In the genomic region with DNA sequence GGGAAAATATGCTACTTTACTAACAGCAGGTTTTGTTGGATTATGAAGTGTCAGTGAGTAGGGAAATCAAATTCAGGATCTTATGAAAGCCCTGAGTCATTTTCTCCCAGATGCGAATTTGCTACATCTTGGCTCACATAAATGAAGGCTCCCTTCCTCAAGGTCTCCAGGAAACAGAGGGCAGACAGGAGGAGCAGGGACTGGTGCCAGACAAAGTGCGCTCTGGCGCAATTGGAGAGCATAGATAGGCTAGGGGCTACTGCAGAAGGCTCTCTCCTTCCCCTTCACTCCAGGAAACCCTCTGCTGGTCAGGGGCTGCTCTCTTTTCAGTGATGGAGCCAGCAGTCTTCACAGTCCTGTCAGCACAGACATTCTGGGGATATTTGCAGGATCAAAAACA, we compare ENCODE assay signal across 9 mouse cellular contexts.
DNase-seq lines count a peak whose midpoint lies in the region; ATAC-seq and TF ChIP-seq lines count a peak whose summit lies in the region.
"Had no signal": no experiment of that assay in that cellular context is flagged by ENCODE, and none has a peak within 500 bp of the region (broad histone marks: within the 10 kb centered on the region; RNA-seq: fewer than 3 reads in every experiment).

No protein-coding gene starts in this region.

- DNase-seq in heart, postnatal 36 days, result no peak
- DNase-seq in adrenal gland, postnatal 14 days, result peak; percentile 79
- peak; percentile 58 for DNase-seq in kidney, adult 2 months
- DNase-seq in lung, postnatal 0 days (ENCODE audit: low spot score), result peak; percentile 53
- no peak for DNase-seq in hindbrain, embryonic 14.5 days (ENCODE audit: low spot score)
- no peak for DNase-seq in left cerebral cortex, postnatal 36 days (ENCODE audit: low spot score in 2 of 2)
- no peak for DNase-seq in right cerebral cortex, postnatal 36 days (ENCODE audit: low spot score in 2 of 2)
- DNase-seq: thymus, postnatal 36 days had no signal

- no peaks in the 10 kb centered on the region for H3K9me3 ChIP-seq in heart, embryonic 13.5 days
- no peaks in the 10 kb centered on the region for H3K9me3 ChIP-seq in lung, postnatal 0 days (ENCODE audit: low read length)
- no peaks in the 10 kb centered on the region for H3K9me3 ChIP-seq in hindbrain, embryonic 14.5 days (ENCODE audit: control insufficient read depth, low read length)

- TF ChIP-seq POLR2A in kidney, adult 2 months (IDR thresholded peaks at IDR 0.05; ENCODE audit: low read depth, low read length), result no peak

- H3K27ac ChIP-seq in heart, embryonic 13.5 days (replicated peaks), result peak overlapping the region; percentile 90
- no peak overlapping the region for H3K27ac ChIP-seq in kidney, adult 2 months (ENCODE audit: insufficient read depth, low read depth, low read length)
- peak overlapping the region; percentile 95 for H3K27ac ChIP-seq in lung, postnatal 0 days (ENCODE audit: low read length)
- no peak overlapping the region for H3K27ac ChIP-seq in hindbrain, embryonic 14.5 days

- no peak for TF ChIP-seq CTCF in kidney, adult 2 months (conservative IDR thresholded peaks at IDR 0.05; ENCODE audit: insufficient read depth, insufficient read length, low read depth, low read length)
- 0 out of 2 replicates have a peak, but pooled peaks have one; percentile 5 for TF ChIP-seq CTCF in lung, postnatal 0 days (IDR thresholded peaks at IDR 0.05)

- no peak overlapping the region for H3K4me3 ChIP-seq in heart, embryonic 13.5 days
- H3K4me3 ChIP-seq in kidney, adult 2 months (ENCODE audit: insufficient read depth, low read depth, low read length), result no peak overlapping the region
- no peak overlapping the region for H3K4me3 ChIP-seq in lung, postnatal 0 days (ENCODE audit: low read depth, low read length)
- H3K4me3 ChIP-seq in hindbrain, embryonic 14.5 days (replicated peaks; ENCODE audit: low read length), result no peak overlapping the region

- H3K27me3 ChIP-seq in heart, embryonic 13.5 days (replicated peaks), result no peaks in the 10 kb centered on the region
- no peaks in the 10 kb centered on the region for H3K27me3 ChIP-seq in kidney, adult 2 months (replicated peaks; ENCODE audit: control insufficient read depth, insufficient read depth, low read length)
- H3K27me3 ChIP-seq in lung, postnatal 0 days (replicated peaks; ENCODE audit: insufficient read depth, low read length), result no peaks in the 10 kb centered on the region
- H3K27me3 ChIP-seq in hindbrain, embryonic 14.5 days (ENCODE audit: control insufficient read depth, insufficient read depth, low read length), result no peaks in the 10 kb centered on the region

- no peak for TF ChIP-seq EP300 in lung, postnatal 0 days (IDR thresholded peaks at IDR 0.05)

- WGBS in heart, embryonic 13.5 days, result 32% methylated on average over 3 of the region's 3 CpGs
- WGBS in kidney, adult 2 months, result 25% methylated on average over 3 of the region's 3 CpGs
- 9% methylated on average over 3 of the region's 3 CpGs for WGBS in lung, postnatal 0 days
- WGBS in hindbrain, embryonic 14.5 days, result 54% methylated on average over 3 of the region's 3 CpGs

- peaks cover 25% of the 10 kb centered on the region for H3K4me1 ChIP-seq in heart, embryonic 13.5 days
- peaks cover 18% of the 10 kb centered on the region for H3K4me1 ChIP-seq in kidney, adult 2 months (ENCODE audit: control insufficient read depth, insufficient read depth, low read length)
- peaks cover 9% of the 10 kb centered on the region; the same call in 1 of the 2 replicates for H3K4me1 ChIP-seq in lung, postnatal 0 days (ENCODE audit: insufficient read depth, low read depth, low read length)
- H3K4me1 ChIP-seq in hindbrain, embryonic 14.5 days (replicated peaks; ENCODE audit: control insufficient read depth, insufficient read depth, low read length), result peaks cover 12% of the 10 kb centered on the region

- H3K36me3 ChIP-seq in heart, embryonic 13.5 days, result no peaks in the 10 kb centered on the region
- no peaks in the 10 kb centered on the region for H3K36me3 ChIP-seq in kidney, adult 2 months (ENCODE audit: control insufficient read depth, insufficient read depth, low read length)
- H3K36me3 ChIP-seq in lung, postnatal 0 days (ENCODE audit: insufficient read depth, low read length), result no peaks in the 10 kb centered on the region
- no peaks in the 10 kb centered on the region for H3K36me3 ChIP-seq in hindbrain, embryonic 14.5 days (replicated peaks; ENCODE audit: control insufficient read depth, insufficient read depth)

- intact Hi-C loops in heart, postnatal 36 days (cut with DNase I), result no loop called here
- intact Hi-C loops in left cerebral cortex, postnatal 36 days (cut with DNase I), result no loop called here

- ATAC-seq in heart, embryonic 13.5 days (ENCODE audit: extremely low read depth, insufficient number of reproducible peaks, low FRiP score, low TSS enrichment), result no peak
- no peak for ATAC-seq in lung, postnatal 0 days
- ATAC-seq in hindbrain, embryonic 14.5 days (ENCODE audit: low FRiP score), result no peak

- H3K4me2 ChIP-seq in heart, embryonic 13.5 days, result peak overlapping the region; percentile 86
- H3K4me2 ChIP-seq in lung, postnatal 0 days (replicated peaks; ENCODE audit: low read depth, low read length), result no peak overlapping the region
- H3K4me2 ChIP-seq in hindbrain, embryonic 14.5 days (replicated peaks), result no peak overlapping the region

- H3K9ac ChIP-seq in heart, embryonic 13.5 days, result peak overlapping the region; percentile 78; the same call in 1 of the 2 replicates
- no peak overlapping the region for H3K9ac ChIP-seq in lung, postnatal 0 days (replicated peaks; ENCODE audit: low read depth)
- H3K9ac ChIP-seq in hindbrain, embryonic 14.5 days, result no peak overlapping the region

Comparison
In these comparisons a context has a peak if more than half of its experiments do, and no peak if none do; other contexts are left out.
1. H3K27ac ChIP-seq: peak in heart, embryonic 13.5 days (single experiment) and lung, postnatal 0 days (single experiment); none in kidney, adult 2 months (single experiment) and hindbrain, embryonic 14.5 days (single experiment).
2. DNase-seq: peak in adrenal gland, postnatal 14 days (single experiment), kidney, adult 2 months (single experiment) and lung, postnatal 0 days (single experiment); none in heart, postnatal 36 days (0 of 2), hindbrain, embryonic 14.5 days (single experiment), left cerebral cortex, postnatal 36 days (0 of 2) and right cerebral cortex, postnatal 36 days (0 of 2).